Mouse (Mus musculus) G1E-ER4 (cell line): ENCODE results near the gene Kif2b. TPM values are rescaled to one million over a fixed set of nuclear protein-coding genes. Genes with fewer than 3 reads are reported as not detected.

ENCODE experiments used
- GATA1 ChIP-seq: IDR thresholded peaks from one replicate; pipeline ENCODE4 v1.8.0; 2012; ENCODE audit warnings: low read length, inconsistent platforms
- polyA plus RNA-seq: library from polyadenylated mRNA; stranded (reverse); fragments of >175 nt; gene quantifications from 2 replicates; pipeline ENCODE4 v1.2.3, GENCODE M21; 2012

Kif2b gene
- polyA plus RNA-seq = not detected in 2 replicates

DNA sequence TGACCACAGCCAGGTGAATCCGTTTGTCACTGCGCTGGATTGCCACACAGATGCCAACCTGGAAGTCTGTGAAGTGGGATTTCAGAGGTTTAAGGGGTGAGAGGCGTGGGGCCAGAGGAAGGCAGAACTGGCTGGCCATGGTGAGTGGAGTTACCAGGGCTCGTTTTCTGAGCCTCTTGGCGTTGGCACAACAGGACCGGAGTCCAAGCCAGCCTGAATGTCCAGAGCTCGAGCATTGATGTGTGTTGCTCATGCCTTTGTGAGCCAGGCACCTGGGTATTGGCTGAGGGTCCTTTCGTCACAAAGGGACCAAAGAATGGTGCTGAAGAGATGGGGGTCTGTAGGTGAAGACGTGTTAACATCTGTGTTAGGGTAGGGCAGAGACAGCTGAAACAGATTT, at the start of gene Kif2b:
Kif2b (minus strand) TSS at position 242 of the 400 bp plus-strand sequence.
- no peak for TF ChIP-seq GATA1

DNA sequence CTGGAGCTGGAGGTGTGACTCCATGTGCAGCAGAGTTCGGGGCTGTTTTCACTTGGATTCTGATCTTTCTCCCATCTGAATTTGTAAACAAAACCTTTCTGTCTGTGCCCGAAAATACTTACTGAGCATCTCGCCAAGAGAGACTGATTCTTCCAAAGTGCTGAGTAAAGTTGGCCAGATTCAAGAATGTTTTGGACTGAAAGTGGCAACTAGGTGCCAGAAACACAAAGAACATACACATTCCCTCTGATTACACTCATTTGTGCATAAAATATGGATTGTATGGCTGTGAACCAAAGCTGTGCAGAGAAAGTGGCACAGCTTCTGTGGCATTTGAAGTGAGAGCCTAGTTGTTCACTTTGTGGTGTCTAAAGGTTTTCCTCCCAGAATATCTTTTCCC, 15.7 kb upstream of the Kif2b start:
- TF ChIP-seq GATA1 = no peak

DNA sequence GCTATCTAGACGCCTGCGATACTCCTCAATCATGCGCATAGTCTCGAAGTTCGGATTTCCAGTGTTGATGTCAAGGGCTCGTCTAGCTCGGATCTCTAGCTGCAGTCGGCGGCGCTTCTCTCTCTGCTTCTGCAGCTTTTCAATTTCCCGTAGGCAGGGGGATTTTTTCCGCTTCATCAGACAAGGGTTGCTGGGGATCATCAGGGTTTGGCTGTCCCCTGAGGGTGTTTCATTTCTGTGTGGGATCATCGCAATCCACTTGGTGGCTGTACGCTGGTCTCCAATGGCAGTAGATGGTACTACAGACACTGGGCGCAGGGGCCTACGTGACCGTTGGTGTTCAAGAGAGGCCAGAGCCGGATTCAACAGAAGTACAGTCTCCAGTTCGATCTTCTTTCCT, 502 bp downstream of the Kif2b start:
- no peak for TF ChIP-seq GATA1

DNA sequence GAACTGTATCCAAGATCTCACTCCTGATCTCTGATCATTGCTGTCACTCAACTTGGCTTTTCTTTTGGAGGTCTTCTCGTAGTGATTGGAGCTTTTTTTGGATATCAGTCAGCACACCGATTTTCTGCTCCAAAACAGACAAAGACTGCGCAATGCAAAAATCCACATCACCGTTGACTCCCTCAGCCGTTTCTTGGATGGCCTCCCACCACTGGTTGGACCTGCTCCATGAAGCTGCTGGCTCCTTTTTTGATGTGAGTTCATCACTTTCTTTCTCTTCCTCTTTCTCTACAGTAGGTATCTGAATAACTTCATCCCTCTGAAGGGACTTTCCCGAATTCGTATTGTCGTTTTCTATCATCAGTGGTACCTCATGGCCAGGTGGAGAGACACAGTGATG, 2.0 kb downstream of the Kif2b start:
- no peak for TF ChIP-seq GATA1

DNA sequence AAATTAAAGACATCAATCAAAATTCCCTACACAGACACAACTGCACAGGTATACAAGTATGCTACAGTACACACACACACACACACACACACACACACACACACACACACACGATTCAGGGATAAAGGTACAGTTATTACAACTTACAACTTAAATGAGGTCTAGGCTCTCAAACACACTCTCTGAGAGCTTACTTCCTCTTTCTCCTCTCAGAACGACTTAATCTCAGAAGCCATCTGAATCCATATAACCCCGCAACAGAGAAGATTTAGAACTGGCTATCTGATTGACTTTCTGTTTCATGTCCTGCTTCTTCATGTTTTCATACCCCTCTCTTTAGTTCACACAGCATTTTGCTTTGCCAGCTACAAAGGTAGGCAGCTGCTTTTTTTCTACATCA, 2.9 kb downstream of the Kif2b start:
- TF ChIP-seq GATA1 = no peak

DNA sequence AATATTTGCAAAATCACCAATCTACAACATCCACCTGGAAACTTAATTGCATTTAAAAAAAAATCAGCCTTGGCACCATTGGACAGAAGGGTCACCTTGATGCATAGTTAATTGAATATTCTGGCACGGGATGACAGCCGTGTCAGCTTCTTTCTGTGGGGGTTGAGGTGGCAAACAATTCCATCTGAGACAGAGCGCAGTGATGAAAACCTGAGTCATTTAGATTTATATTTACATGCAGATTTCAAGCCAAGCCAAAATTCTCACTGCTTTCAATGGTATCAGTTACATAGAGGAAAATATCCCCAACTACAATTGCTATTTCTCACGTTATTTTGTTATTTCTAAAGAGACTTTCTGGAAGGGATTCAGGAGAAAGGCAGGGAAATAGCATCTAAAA, 46.6 kb downstream of the Kif2b start:
- TF ChIP-seq GATA1 = no peak
